ENCODE assay signal across 8 mouse cellular contexts in genomic region chr6:90461771-90462170, GRCm38 (mm10). TPM values are rescaled to one million over a fixed set of nuclear protein-coding genes. Genes with fewer than 3 reads are reported as not detected.
DNase-seq lines count a peak whose midpoint lies in the region; ATAC-seq and TF ChIP-seq lines count a peak whose summit lies in the region.

No protein-coding gene starts in this region.

- H3K36me3 ChIP-seq in lung, embryonic 16.5 days (ENCODE audit: control insufficient read depth, insufficient read depth, low read length): peaks cover under 1% of the 10 kb centered on the region; the same call in 1 of the 2 replicates
- H3K36me3 ChIP-seq in forebrain, embryonic 11.5 days (ENCODE audit: control insufficient read depth, insufficient read depth, low read length): no peaks in the 10 kb centered on the region
- peaks cover 5% of the 10 kb centered on the region; the same call in 1 of the 2 replicates for H3K36me3 ChIP-seq in limb, embryonic 10.5 days
- H3K36me3 ChIP-seq in small intestine, adult 2 months (ENCODE audit: control insufficient read depth, insufficient read depth, low read length): no peaks in the 10 kb centered on the region

- no peak for ATAC-seq in lung, embryonic 16.5 days (ENCODE audit: low read depth)
- ATAC-seq in forebrain, embryonic 11.5 days (replicated peaks; ENCODE audit: low FRiP score): no peak; the same call in 1 of the 2 replicates

- no peaks in the 10 kb centered on the region for H3K9me3 ChIP-seq in lung, embryonic 16.5 days (ENCODE audit: control insufficient read depth, low read length)
- no peaks in the 10 kb centered on the region for H3K9me3 ChIP-seq in forebrain, embryonic 11.5 days (ENCODE audit: control insufficient read depth, low read length)
- H3K9me3 ChIP-seq in limb, embryonic 10.5 days (replicated peaks): no peaks in the 10 kb centered on the region

- no peak for TF ChIP-seq CTCF in small intestine, adult 2 months (IDR thresholded peaks at IDR 0.05; ENCODE audit: extremely low read depth, insufficient read length, insufficient replicate concordance, low read depth, low read length)

- 20% methylated on average over 12 of the region's 12 CpGs for WGBS in lung, embryonic 16.5 days
- WGBS in forebrain, embryonic 11.5 days: 7% methylated on average over 12 of the region's 12 CpGs
- 6% methylated on average over 12 of the region's 12 CpGs for WGBS in limb, embryonic 10.5 days
- WGBS in small intestine, adult 2 months: 34% methylated on average over 12 of the region's 12 CpGs

- H3K27me3 ChIP-seq in lung, embryonic 16.5 days (ENCODE audit: control insufficient read depth, insufficient read depth, low read depth, low read length): peaks cover 19% of the 10 kb centered on the region
- peaks cover 19% of the 10 kb centered on the region for H3K27me3 ChIP-seq in forebrain, embryonic 11.5 days (ENCODE audit: control insufficient read depth, insufficient read depth, low read length)
- peaks cover 34% of the 10 kb centered on the region for H3K27me3 ChIP-seq in limb, embryonic 10.5 days (ENCODE audit: low read depth, poor library complexity, severe bottlenecking)
- H3K27me3 ChIP-seq in small intestine, adult 2 months (ENCODE audit: control insufficient read depth, insufficient read depth, low read length): peaks cover 9% of the 10 kb centered on the region; the same call in 1 of the 2 replicates

- no peak for TF ChIP-seq POLR2A in small intestine, adult 2 months (IDR thresholded peaks at IDR 0.05; ENCODE audit: low read depth, low read length)

- H3K9ac ChIP-seq in lung, embryonic 16.5 days (ENCODE audit: low read length): peak overlapping the region; percentile 81
- H3K9ac ChIP-seq in forebrain, embryonic 11.5 days (ENCODE audit: low read length): no peak overlapping the region

- no peak for DNase-seq in lung, postnatal 4 days
- DNase-seq in forebrain, embryonic 11.5 days (ENCODE audit: low spot score): no peak
- no peak for DNase-seq in limb, embryonic 10.5 days (ENCODE audit: low spot score)
- DNase-seq in urinary bladder, adult 2 months (ENCODE audit: low spot score): no peak
- DNase-seq in gastrocnemius, adult 18-20 months (ENCODE audit: low spot score): no peak
- no peak for DNase-seq in left cerebral cortex, adult 18-20 months (ENCODE audit: low spot score in 2 of 2)

- no peak overlapping the region for H3K27ac ChIP-seq in lung, embryonic 16.5 days (ENCODE audit: low read length)
- no peak overlapping the region for H3K27ac ChIP-seq in forebrain, embryonic 11.5 days (ENCODE audit: low read depth, low read length)
- H3K27ac ChIP-seq in limb, embryonic 10.5 days: peak overlapping the region; percentile 84; the same call in 1 of the 2 replicates
- H3K27ac ChIP-seq in small intestine, adult 2 months (ENCODE audit: insufficient read depth, low read depth, low read length): no peak overlapping the region

- H3K4me1 ChIP-seq in lung, embryonic 16.5 days (replicated peaks; ENCODE audit: control insufficient read depth, insufficient read depth, low read length): peaks cover 17% of the 10 kb centered on the region
- H3K4me1 ChIP-seq in forebrain, embryonic 11.5 days (replicated peaks; ENCODE audit: control insufficient read depth, insufficient read depth, low read length): peaks cover 6% of the 10 kb centered on the region; the same call in 1 of the 2 replicates
- peaks cover 30% of the 10 kb centered on the region for H3K4me1 ChIP-seq in limb, embryonic 10.5 days
- H3K4me1 ChIP-seq in small intestine, adult 2 months (ENCODE audit: control insufficient read depth, insufficient read depth, insufficient read length, low read length): peaks cover 10% of the 10 kb centered on the region

- peak overlapping the region; percentile 99 for H3K4me2 ChIP-seq in lung, embryonic 16.5 days (ENCODE audit: low read depth, low read length)
- H3K4me2 ChIP-seq in forebrain, embryonic 11.5 days (ENCODE audit: low read depth, low read length, severe bottlenecking): peak overlapping the region; percentile 100

- H3K4me3 ChIP-seq in lung, embryonic 16.5 days (ENCODE audit: low read length): peak overlapping the region; percentile 74
- H3K4me3 ChIP-seq in forebrain, embryonic 11.5 days (ENCODE audit: low read depth, low read length): peak overlapping the region; percentile 59
- peak overlapping the region; percentile 69 for H3K4me3 ChIP-seq in limb, embryonic 10.5 days
- H3K4me3 ChIP-seq in small intestine, adult 2 months (ENCODE audit: low read depth, low read length): peak overlapping the region; percentile 79

RNA-seq across cellular contexts. Expression of gene Klf15, which starts 0.6 kb away (rescaled TPM):
- polyA plus RNA-seq in lung, embryonic 16.5 days (2015; fragmentation: Nextera tagmentation; extraction: Ambion mirVana): 17.4 and 21.3 TPM in 2 replicates
- polyA plus RNA-seq in forebrain, embryonic 11.5 days (2014; fragmentation: Nextera tagmentation; extraction: Ambion mirVana): 2.8 and 3.0 TPM in 2 replicates
- 4.3 and 7.5 TPM in 2 replicates for polyA plus RNA-seq in limb, embryonic 10.5 days (2016; fragmentation: Nextera tagmentation; extraction: Ambion mirVana)
- polyA plus RNA-seq in small intestine, adult 2 months (2012; rRNA removed): 15.0 and 15.1 TPM in 2 replicates
- polyA plus RNA-seq in urinary bladder, adult 2 months (2012; rRNA removed): 15.5 and 18.5 TPM in 2 replicates
- 10 to 100 TPM; 33.8 to 73.0 TPM for total RNA-seq in gastrocnemius, adult 18-20 months (2021)
- total RNA-seq in left cerebral cortex, adult 18-20 months (2021): 10 to 100 TPM; 23.9 to 24.8 TPM

RNA-seq across cellular contexts. Expression of gene Aldh1l1, which starts 24.5 kb away (rescaled TPM):
- polyA plus RNA-seq in lung, embryonic 16.5 days (2015; fragmentation: Nextera tagmentation; extraction: Ambion mirVana): 2.4 and 4.7 TPM in 2 replicates
- polyA plus RNA-seq in forebrain, embryonic 11.5 days (2014; fragmentation: Nextera tagmentation; extraction: Ambion mirVana): 1.2 and 2.8 TPM in 2 replicates
- 1.6 and 1.7 TPM in 2 replicates for polyA plus RNA-seq in limb, embryonic 10.5 days (2016; fragmentation: Nextera tagmentation; extraction: Ambion mirVana)
- 20.5 and 53.6 TPM in 2 replicates for polyA plus RNA-seq in small intestine, adult 2 months (2012; rRNA removed)
- 6.2 and 7.2 TPM in 2 replicates for polyA plus RNA-seq in urinary bladder, adult 2 months (2012; rRNA removed)
- total RNA-seq in gastrocnemius, adult 18-20 months (2021): 1 to 10 TPM; 3.5 to 4.2 TPM
- total RNA-seq in left cerebral cortex, adult 18-20 months (2021): 10 to 100 TPM; 46.6 to 54.5 TPM

RNA-seq across cellular contexts. Expression of gene Cfap100, which starts 33.2 kb away (rescaled TPM):
- polyA plus RNA-seq in lung, embryonic 16.5 days (2015; fragmentation: Nextera tagmentation; extraction: Ambion mirVana): 0.60 and 0.82 TPM in 2 replicates
- 1.2 and 1.8 TPM in 2 replicates for polyA plus RNA-seq in forebrain, embryonic 11.5 days (2014; fragmentation: Nextera tagmentation; extraction: Ambion mirVana)
- 0.30 and 0.64 TPM in 2 replicates for polyA plus RNA-seq in limb, embryonic 10.5 days (2016; fragmentation: Nextera tagmentation; extraction: Ambion mirVana)
- not detected in 2 replicates for polyA plus RNA-seq in small intestine, adult 2 months (2012; rRNA removed)
- 1.3 and 2.2 TPM in 2 replicates for polyA plus RNA-seq in urinary bladder, adult 2 months (2012; rRNA removed)
- under 1 TPM in 1 of 2 experiments, not detected in 1; 0.12 TPM for total RNA-seq in gastrocnemius, adult 18-20 months (2021)
- 1 to 10 TPM; 4.9 to 5.3 TPM for total RNA-seq in left cerebral cortex, adult 18-20 months (2021)
